Mouse (Mus musculus) testis, postnatal 14 days (tissue): ENCODE data around the gene Uvrag.

ENCODE experiments used
- DNase-seq: peaks from one replicate; pipeline ENCODE4 v3.0.0; 2021; ENCODE audit warnings: low spot score

The Uvrag gene

GRCm38 (mm10) chr7:99140984-99141918, at the start of gene Uvrag:
Gene Uvrag, minus strand, starts transcription at chr7:99141141.
- DNase-seq: peak; percentile 97

GRCm38 (mm10) chr7:99189885-99190284, 48.9 kb upstream of the Uvrag start:
- no peak for DNase-seq

- DNase-seq: no peak
These were observed 47.7 kb upstream of the Uvrag start for GRCm38 (mm10) chr7:99188630-99189029.

GRCm38 (mm10) chr7:99187451-99187850, 46.5 kb upstream of the Uvrag start:
- DNase-seq: no peak

- no peak for DNase-seq
These were observed 44.5 kb upstream of the Uvrag start for GRCm38 (mm10) chr7:99185405-99185804.

- no peak for DNase-seq
These were observed 42.8 kb upstream of the Uvrag start for GRCm38 (mm10) chr7:99183751-99184150.

GRCm38 (mm10) chr7:99182432-99183172, 41.7 kb upstream of the Uvrag start, which contains the start of gene Dgat2:
Gene Dgat2, minus strand, starts transcription at chr7:99182719.
- DNase-seq: peak; percentile 88

GRCm38 (mm10) chr7:99181619-99182431, 40.9 kb upstream of the Uvrag start:
- no peak for DNase-seq

- DNase-seq: no peak
These were observed 39.2 kb upstream of the Uvrag start for GRCm38 (mm10) chr7:99180162-99180561.

- no peak for DNase-seq
These were observed 38.3 kb upstream of the Uvrag start for GRCm38 (mm10) chr7:99179271-99179670.

GRCm38 (mm10) chr7:99177386-99177785, 36.4 kb upstream of the Uvrag start:
- no peak for DNase-seq

GRCm38 (mm10) chr7:99175666-99176065, 34.7 kb upstream of the Uvrag start:
- DNase-seq: no peak

- no peak for DNase-seq
These were observed 34.2 kb upstream of the Uvrag start for GRCm38 (mm10) chr7:99175118-99175517.

- no peak for DNase-seq
These were observed 33.1 kb upstream of the Uvrag start for GRCm38 (mm10) chr7:99174006-99174405.

- DNase-seq: no peak
These were observed 32.0 kb upstream of the Uvrag start for GRCm38 (mm10) chr7:99172898-99173297.

GRCm38 (mm10) chr7:99171730-99172463, 31.0 kb upstream of the Uvrag start:
- DNase-seq: no peak

GRCm38 (mm10) chr7:99170519-99170918, 29.6 kb upstream of the Uvrag start:
- no peak for DNase-seq

- no peak for DNase-seq
These were observed 28.9 kb upstream of the Uvrag start for GRCm38 (mm10) chr7:99169717-99170403.

- no peak for DNase-seq
These were observed 27.8 kb upstream of the Uvrag start for GRCm38 (mm10) chr7:99168756-99169155.

GRCm38 (mm10) chr7:99167939-99168338, 27.0 kb upstream of the Uvrag start:
- no peak for DNase-seq

- DNase-seq: no peak
These were observed 25.2 kb upstream of the Uvrag start for GRCm38 (mm10) chr7:99166159-99166558.
